Mouse (Mus musculus) CH12.LX (cell line): ENCODE measurements around the gene Cnpy1. TPM values are rescaled to one million over a fixed set of nuclear protein-coding genes. Genes with fewer than 3 reads are reported as not detected.

Source experiments
- DNase-seq: peaks from one replicate; pipeline ENCODE4 v3.0.0-alpha.2; 2013; ENCODE audit errors: extremely low read depth
- H3K27ac ChIP-seq: 2 replicates; pipeline ENCODE4 v1.5.1; 2012; ENCODE audit warnings: low read depth, mild to moderate bottlenecking, control low read depth, moderate library complexity; ENCODE audit not compliant: insufficient read depth
- H3K27me3 ChIP-seq: replicated peaks from 2 replicates; pipeline ENCODE3; 2012; ENCODE audit warnings: inconsistent platforms
- H3K36me3 ChIP-seq, 2 experiments: replicated peaks in 1 of 2; 2 replicates each; pipeline versions ENCODE3 to v1.6.1; 2012; ENCODE audit warnings: inconsistent platforms in 1 of 2, low read length in 1 of 2, mild to moderate bottlenecking in 1 of 2, mixed read lengths in 1 of 2, moderate library complexity in 1 of 2; ENCODE audit not compliant: control insufficient read depth in 1 of 2, insufficient read depth in 1 of 2
- H3K4me1 ChIP-seq, 2 experiments: 2 replicates each; pipeline ENCODE4 v1.6.1; 2012; ENCODE audit warnings: inconsistent platforms in 1 of 2, moderate library complexity in 1 of 2; ENCODE audit not compliant: insufficient read depth in 2 of 2, control insufficient read depth in 1 of 2
- H3K4me2 ChIP-seq: 2 replicates; pipeline ENCODE4 v1.6.1; 2012; ENCODE audit warnings: low read depth, mild to moderate bottlenecking, control low read depth; ENCODE audit not compliant: poor library complexity, insufficient read depth, severe bottlenecking
- H3K4me3 ChIP-seq, 3 experiments: fragments of 150-350 bp in 1 of 3; sonication (generic) in 1 of 3; replicated peaks in 1 of 3; 2 replicates each; pipeline versions ENCODE3 to v1.5.1; 2011 to 2012; ENCODE audit warnings: low read depth in 2 of 3, low read length in 2 of 3, mild to moderate bottlenecking in 2 of 3, moderate library complexity in 2 of 3, control low read depth in 1 of 3, improper control_type of control experiment in 1 of 3, inconsistent platforms in 1 of 3, mixed read lengths in 1 of 3; ENCODE audit not compliant: poor library complexity in 1 of 3
- H3K79me2 ChIP-seq: replicated peaks from 2 replicates; pipeline ENCODE4 v1.6.1; 2012; ENCODE audit warnings: mild to moderate bottlenecking, moderate library complexity; ENCODE audit not compliant: control insufficient read depth, poor library complexity, insufficient read depth, severe bottlenecking; ENCODE audit errors: extremely low read depth
- H3K9ac ChIP-seq: 2 replicates; pipeline ENCODE4 v1.6.1; 2012; ENCODE audit warnings: low read depth, mild to moderate bottlenecking, control low read depth, moderate library complexity; ENCODE audit not compliant: insufficient read depth
- H3K9me3 ChIP-seq: replicated peaks from 2 replicates; pipeline ENCODE3; 2012; ENCODE audit warnings: low read length, inconsistent platforms, mixed read lengths
- BHLHE40 ChIP-seq: IDR thresholded peaks from 2 replicates; pipeline ENCODE4 v1.6.1; 2011; ENCODE audit warnings: mild to moderate bottlenecking, low read depth, low read length, improper control_type of control experiment
- CTCF ChIP-seq, 2 experiments: IDR thresholded peaks in 1 of 2; conservative IDR thresholded peaks in 1 of 2; 2 replicates each; pipeline ENCODE4 v1.5.1; 2011 to 2012; ENCODE audit warnings: low read depth in 2 of 2, low read length in 2 of 2, improper control_type of control experiment in 1 of 2, inconsistent platforms in 1 of 2, mild to moderate bottlenecking in 1 of 2, moderate library complexity in 1 of 2
- E2F4 ChIP-seq: IDR thresholded peaks from 2 replicates; pipeline ENCODE4 v1.6.1; 2011; ENCODE audit warnings: low read depth, low read length, improper control_type of control experiment; ENCODE audit not compliant: insufficient replicate concordance
- ETS1 ChIP-seq: conservative IDR thresholded peaks from 2 replicates; pipeline ENCODE4 v1.6.1; 2012; ENCODE audit warnings: low read depth, mild to moderate bottlenecking, inconsistent platforms, low read length, improper control_type of control experiment, moderate library complexity
- GABPA ChIP-seq: IDR thresholded peaks from 2 replicates; pipeline ENCODE4 v1.6.1; 2012; ENCODE audit warnings: low read depth, low read length, improper control_type of control experiment, inconsistent platforms; ENCODE audit not compliant: insufficient replicate concordance
- MYC ChIP-seq: IDR thresholded peaks from 2 replicates; pipeline ENCODE4 v1.6.1; 2011; ENCODE audit warnings: low read depth, mild to moderate bottlenecking, improper control_type of control experiment, low read length
- NRF1 ChIP-seq: IDR thresholded peaks from 2 replicates; pipeline ENCODE4 v1.6.1; 2014; ENCODE audit warnings: low read depth, mild to moderate bottlenecking, inconsistent platforms, low read length, improper control_type of control experiment, moderate library complexity
- POLR2A ChIP-seq: IDR thresholded peaks from 2 replicates; pipeline ENCODE4 v1.6.1; 2011; ENCODE audit warnings: low read depth, mild to moderate bottlenecking, improper control_type of control experiment, low read length
- POLR2AphosphoS2 ChIP-seq: IDR thresholded peaks from 2 replicates; pipeline ENCODE4 v1.6.1; 2011; ENCODE audit warnings: low read depth, low read length, improper control_type of control experiment
- RCOR1 ChIP-seq: conservative IDR thresholded peaks from 2 replicates; pipeline ENCODE4 v1.6.1; 2012; ENCODE audit warnings: low read depth, mild to moderate bottlenecking, inconsistent platforms, low read length, improper control_type of control experiment
- SIN3A ChIP-seq: IDR thresholded peaks from 2 replicates; pipeline ENCODE4 v1.6.1; 2012; ENCODE audit warnings: low read length, improper control_type of control experiment, inconsistent platforms
- SMC3 ChIP-seq: IDR thresholded peaks from 2 replicates; pipeline ENCODE4 v1.6.1; 2011; ENCODE audit warnings: low read depth, low read length, improper control_type of control experiment
- TBP ChIP-seq: conservative IDR thresholded peaks from 2 replicates; pipeline ENCODE4 v1.6.1; 2011; ENCODE audit warnings: low read depth, low read length, improper control_type of control experiment
- TCF12 ChIP-seq: IDR thresholded peaks from 2 replicates; pipeline ENCODE4 v1.6.1; 2014; ENCODE audit warnings: low read depth, mild to moderate bottlenecking, inconsistent platforms, low read length, improper control_type of control experiment
- UBTF ChIP-seq: IDR thresholded peaks from 2 replicates; pipeline ENCODE4 v1.6.1; 2012; ENCODE audit warnings: low read depth, mild to moderate bottlenecking, inconsistent platforms, low read length, improper control_type of control experiment, moderate library complexity
- ZKSCAN1 ChIP-seq: IDR thresholded peaks from 2 replicates; pipeline ENCODE4 v1.6.1; 2012; ENCODE audit warnings: low read depth, inconsistent platforms, low read length, improper control_type of control experiment, borderline replicate concordance
- ZNF384 ChIP-seq: IDR thresholded peaks from 2 replicates; pipeline ENCODE4 v1.6.1; 2012; ENCODE audit warnings: low read depth, low read length, improper control_type of control experiment, inconsistent platforms
- dilution Hi-C: fragments of 300-500 bp; cut with MboI; formaldehyde crosslinking; loops from 2 replicates; pipeline ENCODE4 v1.14.3; 2020; ENCODE audit warnings: low sequenced_read_pairs; ENCODE audit not compliant: extremely low pct_unique_long_range_greater_than_20kb, extremely low pct_ligation_motif_present
- in situ Hi-C: fragments of 300-500 bp; cut with MboI; formaldehyde crosslinking; loops from 3 replicates; pipeline ENCODE4 v1.14.3; 2019; ENCODE audit warnings: low sequenced_read_pairs, low pct_ligation_motif_present, low pct_unique_long_range_greater_than_20kb, mixed read lengths
- polyA plus RNA-seq: library from polyadenylated mRNA; unstranded; fragments of >175 nt; gene quantifications from 2 replicates; pipeline ENCODE4 v1.2.1, GENCODE M21; 2012; ENCODE audit warnings: low read depth; ENCODE audit not compliant: insufficient read length
- total RNA-seq, 2 experiments: library from RNA; depleted of rRNA; stranded (reverse); fragments of 300-350 nt in 1 of 2; fragments of >200 nt in 1 of 2; gene quantifications; 2 replicates each; pipeline ENCODE4 v1.2.3; 2012 to 2014

Gene Cnpy1
- total and polyA plus RNA-seq, 3 experiments: 0.11 to 0.26 TPM; not detected in 1

DNA sequence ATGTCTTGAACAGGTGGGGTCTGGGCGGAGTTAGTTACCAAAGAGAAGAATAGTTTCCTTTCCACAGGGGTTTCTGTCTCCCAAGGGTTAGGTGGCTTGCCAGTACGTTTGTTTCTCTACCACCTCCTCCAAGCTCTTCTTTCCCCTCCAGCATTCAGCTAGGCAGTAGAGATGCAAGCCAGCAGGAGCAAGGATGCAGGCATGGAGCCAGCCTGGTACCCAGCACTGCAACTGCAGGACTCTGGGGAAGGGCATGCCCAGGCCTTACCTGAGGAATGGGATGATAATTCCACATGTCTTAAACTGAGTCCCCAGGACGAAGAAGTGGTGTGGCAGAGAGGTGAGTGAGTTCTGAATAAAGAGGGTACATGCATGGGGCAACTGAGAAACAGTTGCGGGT lies 12.2 kb upstream of the Cnpy1 start:
- Histone ChIP-seq H3K4me1 (no peaks in the 10 kb centered on the region), H3K79me2 (no peaks in the 10 kb centered on the region), H3K27ac (no peak overlapping the region), H3K9me3 (peaks cover 18% of the 10 kb centered on the region), H3K36me3 (no peaks in the 10 kb centered on the region), H3K27me3 (no peaks in the 10 kb centered on the region), H3K4me3 (no peak overlapping the region), H3K4me2 (no peak overlapping the region), H3K9ac (no peak overlapping the region)
- TF ChIP-seq ZKSCAN1 (no peak), RCOR1 (no peak), GABPA (no peak), ZNF384 (no peak), POLR2A (no peak), SMC3 (no peak), TBP (no peak)
- DNase-seq: no peak
- in situ Hi-C loops: no loop called here
- dilution Hi-C loops: no loop called here

DNA sequence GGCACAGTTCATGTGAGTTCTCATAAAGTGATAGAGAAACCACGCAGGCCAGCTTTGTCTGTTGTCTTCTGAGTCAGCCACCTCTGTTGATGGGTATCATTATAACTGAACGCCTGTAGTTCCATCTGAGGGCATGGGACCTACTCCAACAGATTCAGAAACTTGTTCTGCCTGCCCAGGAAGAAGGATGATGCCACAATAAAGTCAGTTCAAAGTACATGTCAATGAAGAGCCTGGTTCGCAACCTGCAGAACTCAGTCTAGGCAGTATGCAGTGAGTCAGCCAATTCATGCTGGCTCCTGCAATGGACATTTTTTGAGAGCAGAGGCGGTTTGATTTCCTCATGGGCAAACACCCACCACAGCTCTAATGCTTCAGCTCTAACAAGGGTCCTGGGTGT lies 7.4 kb upstream of the Cnpy1 start:
- dilution Hi-C loops: no loop called here
- no peaks in the 10 kb centered on the region for H3K79me2 ChIP-seq
- H3K4me3 ChIP-seq: no peak overlapping the region
- H3K27ac ChIP-seq: no peak overlapping the region
- no peak for TF ChIP-seq BHLHE40
- TF ChIP-seq ZKSCAN1: no peak
- TF ChIP-seq POLR2AphosphoS2: no peak
- TF ChIP-seq RCOR1: no peak
- no peak for TF ChIP-seq MYC
- TF ChIP-seq CTCF (conservative IDR thresholded peaks at IDR 0.05 in 1 of 2, IDR thresholded peaks at IDR 0.05 in 1 of 2; ENCODE audit: low read depth in 2 of 2, low read length in 2 of 2): no peak
- TF ChIP-seq E2F4: no peak
- TF ChIP-seq GABPA: no peak
- no peak for TF ChIP-seq SIN3A
- TF ChIP-seq TCF12: no peak
- TF ChIP-seq ETS1: no peak
- no peak for TF ChIP-seq NRF1
- no peak for TF ChIP-seq UBTF
- H3K9me3 ChIP-seq: no peaks in the 10 kb centered on the region
- no peak overlapping the region for H3K9ac ChIP-seq
- H3K4me1 ChIP-seq: no peaks in the 10 kb centered on the region
- no peaks in the 10 kb centered on the region for H3K27me3 ChIP-seq
- in situ Hi-C loops: no loop called here
- DNase-seq: no peak
- H3K36me3 ChIP-seq: no peaks in the 10 kb centered on the region
- H3K4me2 ChIP-seq: no peak overlapping the region
